Mouse (Mus musculus) myocyte (in vitro differentiated cells): ENCODE measurements at regions not wholly inside any gene's neighbourhood (a gene's known extent, or its start where the extent isn't known, plus 50 kb on each side); places are given as distances from the start of the nearest gene placed in this dataset.
"Not testable (repeated sequence)": the region's sequence is repeated elsewhere in the genome, so short reads cannot be mapped to it uniquely, and the experiment has no call there.

ENCODE experiments used
- H3K27me3 ChIP-seq: one replicate; pipeline ENCODE4 v1.6.1; 2011; ENCODE audit not compliant: control insufficient read depth, insufficient read depth, insufficient read length
- H3K36me3 ChIP-seq: one replicate; pipeline ENCODE4 v1.6.1; 2011; ENCODE audit not compliant: control insufficient read depth, insufficient read depth
- H3K4me2 ChIP-seq: one replicate; pipeline ENCODE4 v1.6.1; 2011; ENCODE audit warnings: low read depth, control low read depth
- H3K4me3 ChIP-seq: one replicate; pipeline ENCODE4 v1.5.1; 2011; ENCODE audit warnings: mild to moderate bottlenecking, control low read depth, moderate library complexity
- H3K79me2 ChIP-seq: one replicate; pipeline ENCODE4 v1.6.1; 2011; ENCODE audit not compliant: control insufficient read depth, insufficient read depth
- H3ac ChIP-seq: one replicate; pipeline ENCODE4 v1.6.1; 2011; ENCODE audit not compliant: control insufficient read depth, insufficient read length
- CEBPB ChIP-seq: IDR thresholded peaks from 2 replicates; pipeline ENCODE4 v1.6.1; 2011; ENCODE audit warnings: mild to moderate bottlenecking, moderate library complexity; ENCODE audit not compliant: poor library complexity, insufficient read depth, severe bottlenecking
- E2F4 ChIP-seq: IDR thresholded peaks from one replicate; pipeline ENCODE4 v1.6.1; 2011; ENCODE audit warnings: mild to moderate bottlenecking, control low read depth, moderate library complexity; ENCODE audit not compliant: insufficient read depth
- MAX ChIP-seq: IDR thresholded peaks from one replicate; pipeline ENCODE4 v1.6.1; 2011; ENCODE audit warnings: low read depth, mild to moderate bottlenecking, control low read depth
- MYOD1 ChIP-seq, 3 experiments: IDR thresholded peaks; one replicate each; pipeline ENCODE4 v1.6.1; 2011; ENCODE audit warnings: control low read depth in 2 of 3, low read depth in 2 of 3, mild to moderate bottlenecking in 2 of 3, moderate library complexity in 1 of 3; ENCODE audit not compliant: insufficient read length in 2 of 3, control insufficient read depth in 1 of 3
- MYOG ChIP-seq, 3 experiments: IDR thresholded peaks; one replicate each; pipeline ENCODE4 v1.6.1; 2011; ENCODE audit warnings: control low read depth in 2 of 3, low read depth in 2 of 3, mild to moderate bottlenecking in 2 of 3; ENCODE audit not compliant: insufficient read length in 2 of 3, control insufficient read depth in 1 of 3, insufficient read depth in 1 of 3
- POLR2A ChIP-seq: IDR thresholded peaks from one replicate; pipeline ENCODE4 v1.6.1; 2011; ENCODE audit warnings: low read depth, mild to moderate bottlenecking, control low read depth, moderate library complexity; ENCODE audit not compliant: insufficient read length
- POLR2AphosphoS2 ChIP-seq: IDR thresholded peaks from one replicate; pipeline ENCODE4 v1.6.1; 2011; ENCODE audit warnings: low read depth, control low read depth; ENCODE audit not compliant: insufficient read length
- REST ChIP-seq: IDR thresholded peaks from one replicate; pipeline ENCODE4 v1.6.1; 2011; ENCODE audit warnings: mild to moderate bottlenecking, control low read depth, moderate library complexity; ENCODE audit not compliant: insufficient read depth, insufficient read length
- SRF ChIP-seq: IDR thresholded peaks from one replicate; pipeline ENCODE4 v1.6.1; 2011; ENCODE audit warnings: low read depth; ENCODE audit not compliant: control insufficient read depth, insufficient read length
- TCF12 ChIP-seq: IDR thresholded peaks from one replicate; pipeline ENCODE4 v1.6.1; 2011; ENCODE audit warnings: mild to moderate bottlenecking, control low read depth; ENCODE audit not compliant: poor library complexity, insufficient read depth, severe bottlenecking
- TCF3 ChIP-seq: IDR thresholded peaks from one replicate; pipeline ENCODE4 v1.6.1; 2011; ENCODE audit warnings: low read depth, control low read depth; ENCODE audit not compliant: insufficient read length
- USF1 ChIP-seq: IDR thresholded peaks from one replicate; pipeline ENCODE4 v1.6.1; 2011; ENCODE audit warnings: low read depth, mild to moderate bottlenecking, control low read depth, moderate library complexity

GRCm38 (mm10) chr7:64018107-64018506 is 79.4 kb upstream of the Klf13 start:
- Histone ChIP-seq H3K36me3 (no peaks in the 10 kb centered on the region), H3K27me3 (no peaks in the 10 kb centered on the region), H3K4me2 (no peak overlapping the region), H3K79me2 (no peaks in the 10 kb centered on the region), H3K4me3 (no peak overlapping the region), H3ac (no peak overlapping the region)
- TF ChIP-seq POLR2A = no peak
- TF ChIP-seq POLR2AphosphoS2 = no peak
- TF ChIP-seq MYOG (IDR thresholded peaks at IDR 0.05; ENCODE audit: control insufficient read depth in 1 of 3, insufficient read depth in 1 of 3, insufficient read length in 2 of 3, low read depth in 2 of 3) = no peak
- no peak for TF ChIP-seq CEBPB
- no peak for TF ChIP-seq SRF
- no peak for TF ChIP-seq REST
- no peak for TF ChIP-seq TCF12
- TF ChIP-seq USF1 = no peak
- TF ChIP-seq MYOD1 (IDR thresholded peaks at IDR 0.05; ENCODE audit: control insufficient read depth in 1 of 3, insufficient read length in 2 of 3, low read depth in 2 of 3) = no peak
- TF ChIP-seq E2F4 = no peak
- TF ChIP-seq MAX = no peak

DNA sequence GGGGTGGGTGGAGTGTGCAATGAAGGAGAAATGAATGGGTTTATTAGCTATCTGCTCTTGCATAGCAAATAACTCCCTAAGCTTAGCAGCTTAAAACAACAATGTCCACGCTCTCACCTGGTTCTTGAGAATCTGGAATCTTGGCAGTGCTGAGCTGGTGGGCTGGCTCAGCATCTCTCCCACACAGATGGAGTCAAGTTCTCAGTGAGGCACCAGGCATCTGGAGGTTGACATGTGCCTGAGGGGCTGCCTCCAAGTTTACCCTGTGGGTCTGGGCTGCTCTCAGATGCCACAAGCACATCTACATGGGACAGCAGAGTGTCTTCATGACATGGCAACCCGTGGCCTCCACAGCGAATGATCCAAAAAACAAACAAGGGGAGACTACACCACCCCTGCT is 78.2 kb upstream of the Klf13 start:
- TF ChIP-seq MYOD1 (IDR thresholded peaks at IDR 0.05; ENCODE audit: control insufficient read depth in 1 of 3, insufficient read length in 2 of 3, low read depth in 2 of 3) (no peak), E2F4 (no peak), USF1 (no peak), SRF (no peak), REST (no peak), TCF12 (no peak), MAX (no peak), POLR2AphosphoS2 (no peak), TCF3 (no peak), POLR2A (no peak), MYOG (IDR thresholded peaks at IDR 0.05; ENCODE audit: control insufficient read depth in 1 of 3, insufficient read depth in 1 of 3, insufficient read length in 2 of 3, low read depth in 2 of 3) (no peak), CEBPB (no peak)

DNA sequence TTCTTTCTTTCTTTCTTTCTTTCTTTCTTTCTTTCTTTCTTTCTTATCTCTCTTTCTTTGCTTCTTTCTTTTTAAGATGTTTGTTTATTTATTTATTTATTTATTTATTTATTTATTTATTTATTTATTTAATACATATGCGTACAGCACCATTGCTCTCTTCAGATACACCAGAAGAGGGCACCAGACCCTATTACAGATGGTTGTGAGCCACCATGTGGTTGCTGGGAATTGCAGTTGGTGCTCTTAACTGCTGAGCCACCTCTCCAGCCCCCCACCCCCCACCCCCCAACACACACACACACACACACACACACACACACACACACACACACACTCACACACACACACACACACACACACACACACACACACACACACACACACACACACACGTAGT is 76.4 kb upstream of the Klf13 start:
- not testable (repeated sequence) for H3K36me3 ChIP-seq, H3K27me3 ChIP-seq, H3K79me2 ChIP-seq, H3K4me2 ChIP-seq, H3K4me3 ChIP-seq, H3ac ChIP-seq

More for the DNA sequence above, 78.2 kb upstream of the Klf13 start:
- Histone ChIP-seq H3K36me3 (no peaks in the 10 kb centered on the region), H3K27me3 (no peaks in the 10 kb centered on the region), H3ac (no peak overlapping the region), H3K79me2 (no peaks in the 10 kb centered on the region), H3K4me2 (no peak overlapping the region), H3K4me3 (no peak overlapping the region)

GRCm38 (mm10) chr7:64014227-64014626 is 75.5 kb upstream of the Klf13 start:
- Histone ChIP-seq H3K4me2 (no peak overlapping the region), H3ac (no peak overlapping the region), H3K27me3 (no peaks in the 10 kb centered on the region), H3K79me2 (no peaks in the 10 kb centered on the region), H3K36me3 (no peaks in the 10 kb centered on the region), H3K4me3 (no peak overlapping the region)
- no peak for TF ChIP-seq SRF
- peak in 1 of 3 experiments; percentile 41 for TF ChIP-seq MYOG (IDR thresholded peaks at IDR 0.05; ENCODE audit: control insufficient read depth in 1 of 3, insufficient read depth in 1 of 3, insufficient read length in 2 of 3, low read depth in 2 of 3)

DNA sequence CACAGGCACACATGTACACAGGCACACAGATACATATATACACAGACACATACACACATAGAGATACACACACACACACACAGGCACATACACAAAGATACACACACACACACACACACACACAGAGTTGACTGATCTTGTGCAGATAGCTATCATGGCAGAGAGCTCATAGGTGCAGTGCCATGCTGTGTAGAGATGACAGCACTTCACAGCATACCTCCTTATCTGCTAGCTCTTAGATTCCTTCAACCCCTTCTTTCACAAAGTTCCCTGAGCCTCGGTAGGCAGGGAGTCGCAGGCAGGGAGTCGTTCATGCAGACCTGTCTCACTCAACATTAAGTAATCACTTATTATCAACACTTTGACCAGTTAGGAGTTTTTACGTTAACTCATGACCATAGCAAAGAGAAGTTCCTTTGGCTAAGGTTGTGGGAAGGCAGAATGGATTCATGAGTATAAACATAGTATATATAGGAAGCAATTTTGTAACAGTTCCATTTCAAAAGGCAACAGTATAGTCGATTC is 74.4 kb upstream of the Klf13 start:
- TF ChIP-seq MAX (no peak), SRF (no peak), USF1 (no peak), CEBPB (no peak), REST (no peak), MYOG (IDR thresholded peaks at IDR 0.05; ENCODE audit: control insufficient read depth in 1 of 3, insufficient read depth in 1 of 3, insufficient read length in 2 of 3, low read depth in 2 of 3) (no peak), POLR2A (no peak), POLR2AphosphoS2 (no peak), MYOD1 (IDR thresholded peaks at IDR 0.05; ENCODE audit: control insufficient read depth in 1 of 3, insufficient read length in 2 of 3, low read depth in 2 of 3) (no peak), TCF3 (no peak)
- Histone ChIP-seq H3K36me3 (no peaks in the 10 kb centered on the region), H3K79me2 (no peaks in the 10 kb centered on the region), H3K4me3 (no peak overlapping the region), H3K27me3 (no peaks in the 10 kb centered on the region), H3ac (no peak overlapping the region), H3K4me2 (no peak overlapping the region)

DNA sequence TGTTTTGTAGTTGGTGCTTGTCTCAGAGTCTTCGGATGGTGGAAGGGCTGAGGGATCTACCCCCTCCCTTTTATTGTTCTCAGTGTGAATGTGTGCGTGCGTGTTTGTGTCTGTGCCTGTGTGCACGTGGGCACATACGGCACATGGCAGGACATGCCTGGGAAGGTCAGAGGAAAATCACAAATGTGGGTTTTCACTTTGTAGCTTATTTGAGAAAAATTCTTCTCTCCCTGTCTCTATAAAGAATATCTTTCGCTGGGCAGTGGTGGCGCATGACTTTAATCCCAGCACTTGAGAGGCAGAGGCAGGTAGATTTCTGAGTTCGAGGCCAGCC is 73.5 kb upstream of the Klf13 start:
- no peaks in the 10 kb centered on the region for H3K79me2 ChIP-seq
- H3K27me3 ChIP-seq = no peaks in the 10 kb centered on the region
- TF ChIP-seq USF1 (no peak), SRF (no peak), MAX (no peak), POLR2A (no peak), TCF3 (no peak)
- no peaks in the 10 kb centered on the region for H3K36me3 ChIP-seq
- no peak overlapping the region for H3K4me3 ChIP-seq
- no peak overlapping the region for H3ac ChIP-seq
- H3K4me2 ChIP-seq = peak overlapping the region; percentile 28
